Mouse (Mus musculus): Measurements from ENCODE around the gene Fis1. TPM values are rescaled to one million over a fixed set of nuclear protein-coding genes. Genes with fewer than 3 reads are reported as not detected.

Gene Fis1
- polyA plus RNA-seq, 1 experiment from 2014 or later = 358 TPM

- 51% methylated on average over 14 of the region's 14 CpGs for WGBS
- ATAC-seq = no peak
- Histone ChIP-seq H3K9me3 (ENCODE audit: low read length) (no peaks in the 10 kb centered on the region), H3K36me3 (ENCODE audit: insufficient read depth, low read length) (0 out of 2 replicates have a peak, but pooled peaks cover 3% of the 10 kb centered on the region), H3K27ac (ENCODE audit: low read length) (no peak overlapping the region), H3K4me3 (ENCODE audit: low read depth, low read length) (no peak overlapping the region), H3K9ac (replicated peaks; ENCODE audit: low read depth) (no peak overlapping the region), H3K27me3 (replicated peaks; ENCODE audit: insufficient read depth, low read length) (no peaks in the 10 kb centered on the region), H3K4me2 (replicated peaks; ENCODE audit: low read depth, low read length) (no peak overlapping the region), H3K4me1 (ENCODE audit: insufficient read depth, low read depth, low read length) (peaks cover 11% of the 10 kb centered on the region)
- TF ChIP-seq CTCF (IDR thresholded peaks at IDR 0.05) (no peak), EP300 (IDR thresholded peaks at IDR 0.05) (no peak)
- DNase-seq (ENCODE audit: low spot score) = no peak
These were observed 31.8 kb downstream of the Fis1 start for GRCm38 (mm10) chr5:136984828-136985227.

- Histone ChIP-seq H3K36me3 (ENCODE audit: insufficient read depth, low read length) (peaks cover 11% of the 10 kb centered on the region; the same call in 1 of the 2 replicates), H3K9me3 (ENCODE audit: low read length) (no peaks in the 10 kb centered on the region), H3K27ac (ENCODE audit: low read length) (peak within 1 kb of the TSS; percentile 86), H3K27me3 (replicated peaks; ENCODE audit: insufficient read depth, low read length) (no peaks in the 10 kb centered on the region), H3K9ac (replicated peaks; ENCODE audit: low read depth) (peak within 1 kb of the TSS; percentile 75), H3K4me1 (ENCODE audit: insufficient read depth, low read depth, low read length) (peaks cover 11% of the 10 kb centered on the region), H3K4me2 (replicated peaks; ENCODE audit: low read depth, low read length) (peak within 1 kb of the TSS; percentile 94), H3K4me3 (ENCODE audit: low read depth, low read length) (peak within 1 kb of the TSS; percentile 81)
- 0% methylated on average over 26 of the region's 26 CpGs for WGBS
- peak; percentile 100 for DNase-seq (ENCODE audit: low spot score)
- ATAC-seq = peak; percentile 96
- TF ChIP-seq EP300 (IDR thresholded peaks at IDR 0.05) (no peak), CTCF (IDR thresholded peaks at IDR 0.05) (no peak)
These were observed 33.6 kb downstream of the Fis1 start, which contains the start of gene Plod3 for GRCm38 (mm10) chr5:136986695-136987137. TSS of gene Plod3 (plus strand) at chr5:136987019.

- Histone ChIP-seq H3K4me3 (ENCODE audit: low read depth, low read length) (peak overlapping the region; percentile 81), H3K27me3 (replicated peaks; ENCODE audit: insufficient read depth, low read length) (no peaks in the 10 kb centered on the region), H3K27ac (ENCODE audit: low read length) (peak overlapping the region; percentile 86), H3K4me1 (ENCODE audit: insufficient read depth, low read depth, low read length) (peaks cover 11% of the 10 kb centered on the region), H3K9me3 (ENCODE audit: low read length) (no peaks in the 10 kb centered on the region), H3K4me2 (replicated peaks; ENCODE audit: low read depth, low read length) (peak overlapping the region; percentile 94), H3K9ac (replicated peaks; ENCODE audit: low read depth) (peak overlapping the region; percentile 75), H3K36me3 (ENCODE audit: insufficient read depth, low read length) (peaks cover 14% of the 10 kb centered on the region; the same call in 1 of the 2 replicates)
- peak; percentile 65 for ATAC-seq
- WGBS = under 1% methylated on average over 60 of the region's 67 CpGs
- DNase-seq (ENCODE audit: low spot score) = peak; percentile 85
- TF ChIP-seq EP300 (IDR thresholded peaks at IDR 0.05) = no peak
- no peak for TF ChIP-seq CTCF (IDR thresholded peaks at IDR 0.05)
These were observed 34.3 kb downstream of the Fis1 start for GRCm38 (mm10) chr5:136987138-136987933.

- WGBS = 4% methylated on average over 12 of the region's 12 CpGs
- no peak for ATAC-seq
- H3K9me3 ChIP-seq (ENCODE audit: low read length) = no peaks in the 10 kb centered on the region
- H3K4me1 ChIP-seq (ENCODE audit: insufficient read depth, low read depth, low read length) = peaks cover 11% of the 10 kb centered on the region
- H3K36me3 ChIP-seq (ENCODE audit: insufficient read depth, low read length) = peaks cover 16% of the 10 kb centered on the region
- TF ChIP-seq EP300 (IDR thresholded peaks at IDR 0.05) (no peak), CTCF (IDR thresholded peaks at IDR 0.05) (no peak)
- H3K27me3 ChIP-seq (replicated peaks; ENCODE audit: insufficient read depth, low read length) = no peaks in the 10 kb centered on the region
- peak within 1 kb of the TSS; percentile 94 for H3K4me2 ChIP-seq (replicated peaks; ENCODE audit: low read depth, low read length)
- H3K27ac ChIP-seq (ENCODE audit: low read length) = peak within 1 kb of the TSS; percentile 86
- peak; percentile 37 for DNase-seq (ENCODE audit: low spot score)
- H3K4me3 ChIP-seq (ENCODE audit: low read depth, low read length) = peak within 1 kb of the TSS; percentile 81
- peak within 1 kb of the TSS; percentile 75 for H3K9ac ChIP-seq (replicated peaks; ENCODE audit: low read depth)
These were observed 34.8 kb downstream of the Fis1 start, which contains the start of gene Znhit1 for GRCm38 (mm10) chr5:136987934-136988271. TSS of gene Znhit1 (minus strand) at chr5:136988021.

- Histone ChIP-seq H3K27ac (ENCODE audit: low read length) (no peak overlapping the region), H3K4me2 (replicated peaks; ENCODE audit: low read depth, low read length) (peak overlapping the region; percentile 94), H3K27me3 (replicated peaks; ENCODE audit: insufficient read depth, low read length) (no peaks in the 10 kb centered on the region), H3K4me3 (ENCODE audit: low read depth, low read length) (peak overlapping the region; percentile 81; the same call in 1 of the 2 replicates), H3K36me3 (ENCODE audit: insufficient read depth, low read length) (peaks cover 21% of the 10 kb centered on the region), H3K9ac (replicated peaks; ENCODE audit: low read depth) (no peak overlapping the region), H3K4me1 (ENCODE audit: insufficient read depth, low read depth, low read length) (peaks cover 11% of the 10 kb centered on the region), H3K9me3 (ENCODE audit: low read length) (no peaks in the 10 kb centered on the region)
- ATAC-seq (no peak), DNase-seq (ENCODE audit: low spot score) (peak; percentile 52)
- WGBS = 29% methylated on average over 7 of the region's 7 CpGs
- TF ChIP-seq EP300 (IDR thresholded peaks at IDR 0.05) (no peak), CTCF (IDR thresholded peaks at IDR 0.05) (no peak)
These were observed 35.3 kb downstream of the Fis1 start for GRCm38 (mm10) chr5:136988420-136988819.

- 96% methylated on average over 6 of the region's 6 CpGs for WGBS
- ATAC-seq (no peak), DNase-seq (ENCODE audit: low spot score) (no peak)
- Histone ChIP-seq H3K4me2 (replicated peaks; ENCODE audit: low read depth, low read length) (no peak overlapping the region), H3K36me3 (ENCODE audit: insufficient read depth, low read length) (peaks cover 21% of the 10 kb centered on the region), H3K4me3 (ENCODE audit: low read depth, low read length) (no peak overlapping the region), H3K9ac (replicated peaks; ENCODE audit: low read depth) (no peak overlapping the region), H3K4me1 (ENCODE audit: insufficient read depth, low read depth, low read length) (peaks cover 11% of the 10 kb centered on the region), H3K27me3 (replicated peaks; ENCODE audit: insufficient read depth, low read length) (no peaks in the 10 kb centered on the region), H3K27ac (ENCODE audit: low read length) (no peak overlapping the region), H3K9me3 (ENCODE audit: low read length) (no peaks in the 10 kb centered on the region)
- TF ChIP-seq CTCF (IDR thresholded peaks at IDR 0.05) (no peak), EP300 (IDR thresholded peaks at IDR 0.05) (no peak)
These were observed 36.7 kb downstream of the Fis1 start for GRCm38 (mm10) chr5:136989801-136990200.

All from lung, postnatal 0 days (tissue).